Mouse (Mus musculus) thymus, postnatal 25 days (tissue): Measurements from ENCODE around the gene Nelfcd.

Source experiments
- DNase-seq: peaks from one replicate; pipeline ENCODE4 v3.0.0; 2022

Gene Nelfcd

DNA sequence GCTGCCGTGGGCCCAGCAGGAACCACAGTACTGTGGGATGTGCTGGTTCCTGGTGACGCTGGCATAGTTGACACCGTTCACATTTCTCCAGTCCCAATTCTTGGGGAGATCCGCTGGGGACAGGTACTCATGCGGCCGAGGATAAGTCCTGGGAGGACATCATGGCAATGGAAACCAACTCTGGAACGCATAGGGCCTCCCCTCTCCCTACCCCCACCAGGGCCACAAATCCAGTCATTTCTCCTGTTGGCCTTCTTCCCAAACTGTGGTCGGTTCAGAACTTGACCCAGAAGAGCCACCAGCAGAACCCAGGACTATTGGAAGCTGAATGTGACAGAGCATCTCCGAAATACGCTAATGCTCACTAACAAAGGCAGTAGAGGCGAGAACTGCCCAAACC lies 22.6 kb downstream of the Nelfcd start:
- DNase-seq, result no peak

DNA sequence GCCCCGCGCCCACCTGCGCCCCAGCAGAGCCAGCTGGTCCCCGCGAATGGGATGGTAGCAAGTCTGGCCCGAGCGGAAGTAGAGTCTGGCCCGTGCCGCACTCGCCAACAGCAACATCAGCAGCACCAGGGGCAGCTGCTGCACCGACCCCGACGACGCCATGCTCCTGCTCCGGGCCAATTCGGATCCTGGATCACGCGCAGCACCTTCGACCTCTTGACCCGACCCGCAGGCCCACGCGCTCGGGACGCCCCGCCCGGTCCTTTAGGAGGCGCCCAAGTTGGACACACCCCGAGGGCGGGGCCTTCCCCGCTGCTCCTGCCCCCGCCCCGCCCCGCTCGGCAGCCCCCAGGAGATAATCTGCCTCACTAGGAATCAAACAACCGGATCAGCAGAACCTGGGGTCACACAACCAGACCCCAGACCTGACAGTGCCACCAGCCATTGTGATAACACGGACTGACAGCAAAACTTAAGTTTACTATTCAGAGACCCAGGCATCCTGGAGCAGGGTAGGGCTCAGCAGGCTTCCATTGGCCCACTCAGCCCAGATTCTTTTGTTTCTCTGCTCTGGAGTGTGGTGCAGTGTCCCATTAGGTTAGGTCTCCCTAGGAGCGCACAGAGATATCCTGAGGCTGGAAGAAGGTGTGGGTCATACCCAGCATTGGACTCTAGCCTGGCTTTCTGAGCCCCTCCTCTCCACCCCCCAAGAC lies 23.3 kb downstream of the Nelfcd start, which contains the start of gene Ctsz:
TSS of gene Ctsz (minus strand) at position 303 of the 713 bp plus-strand sequence.
- peak; percentile 63 for DNase-seq

DNA sequence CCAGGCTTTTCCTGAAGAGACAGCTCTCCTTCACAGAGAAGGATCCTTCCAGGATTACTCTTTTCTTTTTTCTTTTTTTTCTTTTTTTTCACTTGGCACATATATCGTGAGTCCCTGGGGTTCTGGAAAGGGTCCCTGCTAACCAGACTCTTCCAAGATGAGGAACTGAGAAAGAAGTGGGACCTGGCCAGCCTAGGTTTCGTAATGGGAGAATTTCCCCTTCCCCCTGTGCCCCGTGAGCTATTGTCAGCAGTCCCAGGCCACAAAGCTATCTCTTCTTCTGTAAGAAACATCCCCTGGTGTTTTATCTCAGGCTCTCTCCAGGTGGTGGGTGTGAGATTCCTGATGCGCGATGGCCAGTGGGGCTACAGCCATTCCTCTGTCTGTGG lies 23.8 kb downstream of the Nelfcd start:
- no peak for DNase-seq

DNA sequence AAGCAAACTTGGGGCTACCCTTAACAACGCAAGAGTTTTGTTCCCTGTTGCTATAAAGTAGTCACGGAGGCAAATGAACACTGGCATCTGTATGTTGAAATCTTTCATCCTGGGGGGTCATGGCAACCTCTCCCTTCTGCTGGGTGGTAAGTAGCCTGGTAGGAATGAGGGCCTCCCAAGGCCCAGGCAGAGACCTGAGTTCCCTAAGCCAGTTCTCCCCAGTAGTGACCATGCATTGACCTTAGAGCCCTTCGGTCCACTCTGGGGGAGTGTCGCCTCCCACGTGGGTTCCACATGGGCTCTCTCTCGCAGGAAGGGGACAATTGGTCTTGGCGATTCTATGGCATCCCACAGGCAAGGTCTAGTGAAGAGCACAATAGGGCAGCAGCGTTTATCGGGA lies 24.4 kb downstream of the Nelfcd start:
- DNase-seq, result no peak

DNA sequence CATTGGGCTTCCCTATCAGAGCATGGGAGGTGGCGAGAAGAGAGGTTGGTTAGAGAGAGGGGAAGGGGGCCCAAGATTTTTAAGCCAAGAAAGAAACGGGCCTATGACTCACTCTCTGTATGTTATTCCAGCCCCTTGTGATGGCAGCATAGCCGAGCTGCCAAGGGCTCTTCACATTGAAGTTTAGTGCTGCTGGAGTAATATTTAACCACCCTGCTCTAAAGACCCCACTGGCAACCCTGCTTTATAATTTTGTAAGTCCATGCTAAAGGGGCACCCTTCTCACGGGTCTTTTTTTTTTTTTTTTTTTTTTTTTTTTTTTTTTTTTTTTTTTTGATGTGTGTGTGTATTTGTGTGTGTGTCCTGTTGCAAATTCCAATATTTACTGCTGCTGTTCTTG lies 26.3 kb downstream of the Nelfcd start:
- no peak for DNase-seq

DNA sequence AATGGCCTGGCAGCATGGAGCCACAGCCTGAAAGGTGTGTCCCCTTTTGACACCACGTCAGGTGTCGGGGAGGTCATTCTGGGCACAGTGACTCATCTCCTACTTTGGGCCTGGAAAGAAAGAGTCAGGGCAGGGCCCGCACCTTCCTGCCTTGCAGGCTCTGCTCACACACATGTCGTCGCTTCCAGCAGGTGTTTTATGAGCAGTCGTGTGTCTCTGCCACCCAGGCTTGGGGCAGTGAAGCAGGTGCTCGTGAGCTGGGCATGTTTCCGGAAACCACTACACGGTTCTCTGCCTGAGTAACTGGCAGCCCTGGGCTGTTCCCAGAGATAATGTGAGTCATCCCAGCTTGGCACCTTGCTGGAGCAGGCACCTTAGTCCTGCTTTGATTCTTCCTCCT lies 26.9 kb downstream of the Nelfcd start:
- peak; percentile 22 for DNase-seq

DNA sequence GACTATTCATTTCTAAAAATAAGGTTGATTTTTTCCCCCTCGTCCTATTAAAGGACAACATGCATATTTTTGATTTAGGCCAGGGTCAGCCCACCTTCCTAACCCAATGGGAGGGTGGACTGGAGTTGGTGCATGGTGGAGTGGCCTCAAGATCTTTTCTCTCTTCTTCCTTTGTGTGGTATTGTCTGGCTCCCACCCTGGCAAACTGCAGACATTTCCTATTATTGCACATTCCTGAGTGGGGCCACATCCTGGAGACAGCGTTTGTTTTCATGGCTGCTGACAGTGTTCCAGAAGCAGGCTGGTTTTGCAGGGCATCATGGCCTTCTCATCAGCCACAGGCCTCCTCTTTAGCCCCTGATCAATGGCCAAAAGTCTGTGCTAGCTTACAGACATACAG lies 27.4 kb downstream of the Nelfcd start:
- no peak for DNase-seq

DNA sequence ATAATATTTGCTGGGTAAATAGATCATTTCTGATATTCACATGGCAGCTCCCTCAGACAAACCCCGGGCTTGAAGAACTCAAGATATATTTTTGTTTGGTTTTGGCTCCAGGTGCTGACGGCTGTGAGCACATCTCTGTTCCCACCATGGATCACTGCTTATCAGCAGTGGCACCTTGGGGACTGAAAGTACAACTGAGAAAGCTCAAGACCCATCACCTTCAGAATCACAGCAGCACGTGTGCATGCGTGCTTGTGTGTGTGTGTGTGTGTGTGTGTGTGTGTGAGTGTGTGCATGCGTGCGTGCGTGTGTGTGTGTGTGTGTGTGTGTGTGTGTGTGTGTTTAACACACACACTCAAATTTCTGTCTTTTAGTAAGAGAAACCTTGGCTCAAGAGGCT lies 28.8 kb downstream of the Nelfcd start:
- no peak for DNase-seq

DNA sequence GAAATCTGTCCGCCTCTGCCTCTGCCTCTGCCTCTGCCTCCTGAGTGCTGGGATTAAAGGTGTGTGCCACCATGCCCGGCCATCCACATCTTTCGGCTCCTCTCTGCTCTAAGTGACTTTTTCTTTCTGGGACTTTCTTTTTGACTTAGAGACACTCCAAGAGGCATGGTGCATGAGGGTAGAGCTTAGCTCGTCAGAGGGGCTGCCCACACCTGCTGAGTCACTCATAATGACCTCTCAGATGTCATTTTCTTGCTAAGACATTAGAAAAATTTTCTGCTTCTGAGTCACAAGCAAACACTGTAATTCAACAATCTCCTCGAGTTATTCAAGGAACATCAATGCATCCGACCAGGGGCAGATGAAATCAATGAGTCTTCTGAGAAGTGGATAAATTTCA lies 29.4 kb downstream of the Nelfcd start:
- DNase-seq, result no peak

DNA sequence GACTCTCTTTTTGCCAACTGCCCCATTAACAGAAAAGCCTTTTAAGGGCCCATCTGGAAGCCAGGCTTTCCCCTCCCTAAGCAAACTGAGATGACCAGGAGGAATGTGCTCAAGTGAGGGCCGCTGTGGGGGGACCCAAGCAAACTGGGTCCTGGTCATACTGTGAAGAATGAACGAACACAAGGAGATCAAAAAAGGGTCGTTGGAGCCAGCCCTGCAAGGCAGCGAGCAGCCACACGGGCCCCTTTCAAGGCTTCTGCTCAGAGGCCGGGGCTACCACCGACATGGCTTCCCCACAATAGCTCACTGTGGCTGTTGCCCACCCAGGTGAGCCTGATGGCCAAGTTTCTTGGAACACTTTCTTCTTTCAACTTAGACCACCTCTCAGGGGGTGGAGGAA lies 30.9 kb downstream of the Nelfcd start:
- DNase-seq, result no peak

DNA sequence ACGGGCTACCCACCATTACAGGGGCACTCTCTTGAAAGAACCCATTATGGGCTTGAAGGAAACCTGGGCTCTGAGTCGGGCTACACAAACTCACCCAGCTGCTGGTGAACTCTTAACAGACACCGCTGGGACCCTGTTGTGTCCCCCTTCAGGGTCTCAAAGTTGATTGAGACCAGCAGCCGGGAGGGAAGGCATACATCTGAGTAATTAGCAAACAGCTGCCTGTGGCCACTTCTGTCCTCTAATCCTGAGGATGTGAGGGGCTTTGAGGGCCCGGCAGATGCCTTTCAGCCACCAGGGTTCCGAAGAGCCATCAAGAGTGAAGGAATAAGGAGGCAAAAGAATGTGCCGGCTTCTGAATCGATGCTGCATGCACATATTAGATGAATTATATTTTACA lies 31.3 kb downstream of the Nelfcd start:
- no peak for DNase-seq

DNA sequence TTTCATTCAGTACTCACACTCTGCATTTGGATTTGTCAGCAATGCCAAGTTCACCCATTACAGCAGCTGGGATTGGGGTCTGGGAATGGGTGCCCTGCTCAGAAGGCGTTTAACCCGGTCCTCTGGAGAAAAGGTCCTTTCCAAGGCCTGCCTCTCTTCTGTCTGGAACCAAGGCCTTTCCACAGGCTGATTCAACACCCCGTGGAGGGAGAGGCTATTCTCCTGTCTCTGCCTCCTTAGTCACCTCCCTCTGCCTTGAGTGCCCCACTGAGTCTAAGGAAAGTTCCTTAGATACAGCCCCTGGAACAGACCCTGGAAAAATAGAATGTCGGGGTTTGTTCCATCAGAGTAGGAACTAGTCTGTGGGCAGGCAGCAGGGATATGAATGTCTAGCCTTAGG lies 32.8 kb downstream of the Nelfcd start:
- DNase-seq, result no peak

DNA sequence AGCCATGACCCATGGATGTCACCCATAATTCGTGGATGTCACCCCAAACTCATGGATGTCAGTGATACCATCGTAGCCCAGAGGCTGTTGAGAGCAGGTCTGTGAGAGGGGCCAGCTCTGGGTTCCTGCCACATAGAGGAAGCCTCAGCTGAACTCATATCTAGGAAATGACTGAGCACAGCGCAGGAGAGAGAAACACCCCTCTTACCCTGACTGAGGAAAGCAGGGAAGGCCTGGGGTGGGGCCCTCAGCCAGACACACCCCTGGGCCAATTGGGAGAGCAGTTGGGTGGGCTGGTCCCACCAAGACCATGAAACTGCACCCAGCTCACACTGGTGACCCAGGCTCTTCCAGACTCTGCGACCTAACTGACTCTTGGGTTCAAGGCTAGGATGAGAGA lies 34.7 kb downstream of the Nelfcd start, which contains the start of gene Tubb1:
TSS of gene Tubb1 (plus strand) at position 343 of the 400 bp plus-strand sequence.
- DNase-seq, result no peak

DNA sequence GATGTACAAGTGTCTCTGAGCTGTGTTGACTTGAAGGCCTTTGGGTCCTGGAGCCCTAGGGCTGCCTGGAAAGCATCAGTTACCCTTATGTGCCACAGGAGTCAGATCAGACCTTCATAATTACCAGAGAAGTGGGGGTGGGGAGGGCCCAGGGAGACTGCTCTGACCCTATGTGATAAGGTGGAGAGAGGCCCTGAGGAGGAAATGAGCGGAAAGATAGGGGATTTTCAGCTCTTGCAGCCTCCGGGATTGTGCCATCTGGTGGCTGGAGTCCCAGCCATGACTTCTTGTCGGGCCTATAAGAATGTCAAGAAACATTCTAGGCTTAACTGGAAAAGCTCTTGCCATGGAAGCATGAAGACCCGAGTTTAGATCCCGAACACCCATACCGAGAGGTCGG lies 38.1 kb downstream of the Nelfcd start:
- no peak for DNase-seq

DNA sequence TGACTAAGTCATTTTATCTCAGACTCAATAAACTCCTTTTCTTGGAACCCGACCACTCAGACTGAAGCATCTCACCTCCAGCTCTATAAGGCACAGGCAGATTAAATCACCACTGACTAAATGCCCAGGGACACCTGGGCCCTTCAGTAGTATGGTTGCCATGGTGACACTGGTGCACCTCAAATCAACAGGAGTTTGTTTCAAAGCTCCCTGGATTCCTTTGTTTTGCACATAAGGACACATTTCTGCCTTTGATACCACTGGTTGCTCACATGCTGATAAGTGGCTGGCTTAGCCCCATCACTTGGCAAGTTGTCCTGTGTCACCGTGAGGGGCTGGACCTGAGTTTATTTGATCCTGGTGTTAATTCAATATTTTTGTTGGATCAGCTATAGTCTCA lies 43.8 kb downstream of the Nelfcd start:
- no peak for DNase-seq

DNA sequence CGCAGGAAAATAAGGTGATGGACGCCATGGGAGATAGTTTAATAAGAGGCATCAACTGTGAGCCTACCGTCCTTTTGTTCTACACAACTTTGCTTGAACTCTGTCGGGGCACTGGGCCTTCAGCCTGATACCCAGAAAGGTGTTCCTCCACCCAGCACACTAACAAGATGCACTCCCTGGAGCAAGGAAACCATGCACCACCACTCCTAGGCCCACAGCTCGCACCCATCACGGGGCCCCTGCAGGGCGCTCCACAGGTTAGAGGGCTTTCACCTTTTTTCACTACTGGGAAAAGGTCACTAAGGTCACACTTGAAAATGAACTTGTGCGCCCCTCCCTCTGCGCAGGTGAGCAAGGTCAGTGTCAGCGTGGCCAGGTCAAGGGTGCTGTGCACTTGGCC lies 47.8 kb downstream of the Nelfcd start:
- DNase-seq, result no peak

DNA sequence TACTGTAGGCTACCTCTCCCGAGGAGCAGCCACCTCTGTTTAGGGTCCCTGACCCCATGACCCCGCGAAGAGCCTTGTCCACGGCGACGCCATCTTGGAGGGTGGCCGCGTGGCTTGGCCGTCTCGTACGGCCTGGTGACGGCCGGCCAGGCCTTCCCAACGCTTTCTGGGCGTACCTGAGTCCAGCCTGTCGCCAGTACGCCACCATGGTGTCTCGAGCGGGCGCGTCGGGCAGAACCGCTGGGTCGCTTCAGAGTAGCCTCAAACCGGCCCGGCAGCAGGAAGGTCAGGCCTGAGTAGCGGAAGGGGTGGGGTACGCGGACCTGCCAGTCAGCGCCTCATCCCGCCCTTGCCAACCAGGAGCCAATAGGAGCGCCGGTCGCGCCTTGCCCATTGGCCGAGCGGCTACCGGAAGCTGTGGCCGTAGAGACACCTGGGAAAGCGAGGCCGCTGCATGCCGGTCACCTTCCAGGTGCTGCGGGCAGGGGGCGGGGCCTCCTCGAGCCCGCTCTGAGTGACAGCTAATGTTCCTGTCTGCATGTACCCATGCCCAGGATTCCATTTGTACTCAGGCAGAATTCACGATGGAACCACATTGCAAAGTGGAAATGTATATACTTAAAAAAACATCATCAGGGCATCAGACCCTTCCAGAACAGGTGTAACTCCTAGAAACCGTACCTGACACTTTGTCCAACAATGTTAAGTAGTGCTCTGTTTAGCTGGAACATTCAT lies 48.4 kb downstream of the Nelfcd start, which contains the start of gene Atp5e:
TSS of gene Atp5e (minus strand) at position 317 of the 735 bp plus-strand sequence.
- DNase-seq, result peak; percentile 94

DNA sequence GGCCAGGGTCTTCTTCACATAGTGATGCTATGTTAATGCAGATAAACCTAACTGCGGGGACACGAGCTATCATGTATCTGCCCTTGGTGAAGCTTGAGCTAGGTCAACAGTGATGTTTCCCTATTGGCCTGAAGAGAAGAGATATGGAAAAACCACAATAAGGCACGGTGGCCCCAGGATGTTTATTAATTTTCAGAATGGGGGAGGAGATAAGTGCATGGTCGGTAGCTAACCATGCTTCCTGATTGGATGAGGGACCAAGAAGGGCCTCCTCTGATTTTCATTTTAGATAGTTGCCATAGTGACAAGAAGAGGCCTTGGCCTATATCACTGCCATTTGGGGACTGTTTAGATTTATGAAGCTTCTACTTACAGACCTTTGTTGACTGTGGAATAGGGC lies 54.7 kb downstream of the Nelfcd start:
- DNase-seq, result no peak

DNA sequence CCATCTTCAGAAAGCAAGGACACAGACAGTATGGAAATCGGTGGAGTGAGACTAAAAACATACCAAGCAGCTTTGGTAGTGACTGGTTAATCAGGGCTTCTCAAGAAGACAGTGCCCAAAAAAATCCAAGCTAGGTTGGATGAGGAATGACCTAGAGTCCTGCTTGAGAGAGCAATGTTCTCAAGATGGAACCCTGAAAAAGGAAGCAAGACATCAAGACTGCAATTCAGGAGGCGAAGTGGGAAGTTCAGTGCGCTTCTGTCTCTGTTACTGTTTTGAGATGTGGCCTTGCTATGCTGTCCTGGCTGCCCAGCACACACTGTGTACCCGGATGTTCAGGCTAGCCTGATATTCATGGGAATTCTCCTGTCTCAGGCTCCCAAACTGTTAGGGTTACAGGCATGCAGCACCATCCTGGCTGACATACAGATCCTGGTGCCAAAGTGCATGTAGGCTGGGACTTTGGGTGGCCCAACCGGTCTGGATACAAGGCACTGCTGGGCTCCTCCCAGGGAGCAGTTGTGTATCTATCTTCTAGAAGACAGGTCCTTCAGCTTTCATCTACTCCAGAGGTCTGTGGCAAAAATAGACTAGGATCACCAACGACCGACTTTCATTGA lies 55.3 kb downstream of the Nelfcd start:
- no peak for DNase-seq

DNA sequence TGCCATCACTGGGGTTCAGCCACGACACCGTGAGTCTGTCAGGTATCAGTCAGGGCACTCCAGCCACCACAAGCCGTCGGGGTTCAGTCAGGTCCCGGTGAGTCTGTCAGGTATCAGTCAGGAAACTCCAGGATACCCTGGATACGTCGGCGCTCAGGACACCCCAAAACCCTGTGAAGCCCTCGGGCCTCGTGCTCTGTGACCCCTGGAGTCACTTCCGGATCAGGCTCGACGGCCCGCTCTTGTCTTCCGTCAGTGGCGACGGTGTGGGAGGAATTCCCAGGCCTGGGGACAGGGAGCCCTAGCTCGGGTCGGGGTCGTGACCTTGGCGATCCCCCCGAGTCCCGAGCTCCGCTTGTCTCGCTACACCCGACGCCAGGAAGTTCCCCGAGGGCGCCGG lies 56.8 kb downstream of the Nelfcd start:
- no peak for DNase-seq

DNA sequence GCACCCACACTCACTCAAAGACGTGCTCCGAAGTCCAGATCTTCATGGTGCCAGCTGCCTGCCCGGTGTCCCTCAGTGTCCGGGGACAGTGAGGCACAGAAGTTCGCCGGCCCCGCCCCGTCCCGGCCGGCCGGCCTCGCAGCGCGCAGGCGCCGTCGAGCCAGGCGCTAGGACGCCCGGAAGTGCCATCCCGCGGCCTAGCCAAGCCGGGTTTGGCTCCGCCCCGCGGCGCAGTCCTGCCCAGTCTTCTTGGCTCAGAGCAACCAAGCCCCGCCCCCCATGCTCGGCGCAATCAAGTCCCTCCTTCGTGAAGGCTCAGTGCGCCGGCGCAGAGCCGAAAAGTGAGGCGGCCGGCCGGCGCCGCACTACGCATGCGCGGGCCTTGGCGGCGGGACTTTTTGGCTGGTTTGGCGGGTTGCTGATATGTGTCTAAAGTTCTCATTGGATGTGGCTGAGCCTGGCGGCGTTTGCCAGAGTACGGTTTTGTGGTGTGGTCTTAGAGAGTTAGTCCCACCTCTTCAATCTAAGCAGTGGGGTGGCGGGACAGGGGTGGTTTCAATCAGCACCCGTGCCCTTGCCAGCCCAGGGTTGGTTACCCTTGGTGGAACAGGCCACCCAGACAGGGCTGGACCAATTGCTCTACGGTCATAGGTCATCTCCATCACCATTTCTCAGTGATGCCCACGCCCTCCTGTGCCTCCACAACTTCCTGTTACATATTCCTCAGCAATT lies 57.4 kb downstream of the Nelfcd start, which contains the start of gene Prelid3b:
TSS of gene Prelid3b (minus strand) at position 264 of the 732 bp plus-strand sequence.
- DNase-seq, result peak; percentile 99

DNA sequence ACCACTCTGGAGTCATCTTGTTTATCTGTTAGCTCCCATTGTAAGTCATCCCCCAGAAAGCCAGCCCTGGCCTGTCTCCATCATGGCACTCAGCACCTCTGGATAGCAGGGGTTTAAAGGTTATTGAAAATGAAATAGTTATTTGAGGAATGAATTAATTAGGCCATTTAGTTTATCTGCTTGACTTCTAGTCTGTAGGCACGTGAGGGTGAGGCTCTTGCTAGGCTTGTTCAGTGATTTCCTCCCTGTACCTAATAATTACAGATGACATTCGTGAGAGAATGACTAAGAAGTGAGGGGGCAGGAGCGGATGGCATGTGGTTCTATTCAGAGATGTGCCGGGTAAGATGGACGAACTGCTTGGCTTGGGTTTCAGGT lies 57.9 kb downstream of the Nelfcd start:
- peak; percentile 14 for DNase-seq
